Mouse (Mus musculus) adrenal gland, adult 18-20 months (tissue): ENCODE measurements around the gene Map7. TPM values are rescaled to one million over a fixed set of nuclear protein-coding genes. Genes with fewer than 3 reads are reported as not detected.

Experiments
- microRNA-seq, 2 experiments: library from miRNA; unstranded; fragments of <30 nt; microRNA quantifications; one replicate each; pipeline ENCODE4 v1.2.0; 2021; ENCODE audit warnings: borderline number of aligned reads in 2 of 2
- total RNA-seq, 2 experiments: library from RNA; stranded (reverse); gene quantifications; 1 replicate in 1 of 2; 2 replicates in 1 of 2; pipeline ENCODE4 v1.2.3; 2021

Gene Map7
- total RNA-seq, 2 experiments from 2014 or later: 17.6 to 20.6 TPM

Small RNA genes within 50 kb of the gene (microRNA-seq; reads per million reads assigned to microRNA genes)
- gene Mir6413: 0 reads per million in 2 experiments

Other genes with a start within 250 kb of the Map7 start
- 10 to 100 TPM; 35.7 to 48.1 TPM for gene Pex7, start 240.8 kb upstream of the Map7 start, total RNA-seq
- gene Map3k5, start 214.0 kb upstream of the Map7 start, total RNA-seq: 10 to 100 TPM; 20.5 to 33.3 TPM
- 100 to 1,000 TPM in 1 of 2 experiments, 10 to 100 TPM in 1; 83.8 to 128 TPM for gene Bclaf1, start 164.0 kb downstream of the Map7 start, total RNA-seq
- gene Mtfr2, start 199.3 kb downstream of the Map7 start, total RNA-seq: under 1 TPM; 0.54 to 0.63 TPM